Mouse (Mus musculus): ENCODE measurements around the gene 4930544D05Rik. TPM values are rescaled to one million over a fixed set of nuclear protein-coding genes. Genes with fewer than 3 reads are reported as not detected.

4930544D05Rik gene
- polyA plus RNA-seq, 1 experiment from 2014 or later, result not detected

GRCm38 (mm10) chr11:70623053-70623742, 7.5 kb downstream of the 4930544D05Rik start:
- no peaks in the 10 kb centered on the region for H3K27me3 ChIP-seq (replicated peaks; ENCODE audit: control insufficient read depth, insufficient read depth, low read length)
- no peak for ATAC-seq (ENCODE audit: low read depth)
- WGBS, result 82% methylated on average over 10 of the region's 10 CpGs

GRCm38 (mm10) chr11:70625473-70625872, 9.8 kb downstream of the 4930544D05Rik start:
- ATAC-seq (ENCODE audit: low read depth), result no peak
- H3K9me3 ChIP-seq (ENCODE audit: control insufficient read depth, low read length), result no peaks in the 10 kb centered on the region
- no peak overlapping the region for H3K27ac ChIP-seq (replicated peaks; ENCODE audit: low read depth, low read length)
- no peaks in the 10 kb centered on the region for H3K27me3 ChIP-seq (replicated peaks; ENCODE audit: control insufficient read depth, insufficient read depth, low read length)
- H3K9ac ChIP-seq (ENCODE audit: low read depth, low read length), result no peak overlapping the region
- H3K4me3 ChIP-seq (ENCODE audit: low read depth, low read length), result no peak overlapping the region
- H3K36me3 ChIP-seq (ENCODE audit: control insufficient read depth, insufficient read depth, low read length), result no peaks in the 10 kb centered on the region
- no peak for DNase-seq (ENCODE audit: low spot score)
- no peaks in the 10 kb centered on the region for H3K4me1 ChIP-seq (ENCODE audit: control insufficient read depth, insufficient read depth, low read length)
- H3K4me2 ChIP-seq (ENCODE audit: low read depth, low read length), result no peak overlapping the region
- 48% methylated on average over 4 of the region's 4 CpGs for WGBS

More at GRCm38 (mm10) chr11:70623053-70623742, 7.5 kb downstream of the 4930544D05Rik start:
- Histone ChIP-seq H3K9me3 (ENCODE audit: control insufficient read depth, low read length) (no peaks in the 10 kb centered on the region), H3K36me3 (ENCODE audit: control insufficient read depth, insufficient read depth, low read length) (no peaks in the 10 kb centered on the region), H3K4me2 (ENCODE audit: low read depth, low read length) (no peak overlapping the region), H3K4me1 (ENCODE audit: control insufficient read depth, insufficient read depth, low read length) (no peaks in the 10 kb centered on the region), H3K4me3 (ENCODE audit: low read depth, low read length) (no peak overlapping the region), H3K9ac (ENCODE audit: low read depth, low read length) (no peak overlapping the region), H3K27ac (replicated peaks; ENCODE audit: low read depth, low read length) (no peak overlapping the region)
- DNase-seq (ENCODE audit: low spot score), result no peak

GRCm38 (mm10) chr11:70626877-70627276, 11.2 kb downstream of the 4930544D05Rik start:
- ATAC-seq (ENCODE audit: low read depth) (no peak), DNase-seq (ENCODE audit: low spot score) (no peak)
- Histone ChIP-seq H3K9ac (ENCODE audit: low read depth, low read length) (no peak overlapping the region), H3K4me3 (ENCODE audit: low read depth, low read length) (no peak overlapping the region), H3K9me3 (ENCODE audit: control insufficient read depth, low read length) (no peaks in the 10 kb centered on the region), H3K36me3 (ENCODE audit: control insufficient read depth, insufficient read depth, low read length) (no peaks in the 10 kb centered on the region), H3K27ac (replicated peaks; ENCODE audit: low read depth, low read length) (no peak overlapping the region), H3K27me3 (replicated peaks; ENCODE audit: control insufficient read depth, insufficient read depth, low read length) (no peaks in the 10 kb centered on the region), H3K4me2 (ENCODE audit: low read depth, low read length) (no peak overlapping the region), H3K4me1 (ENCODE audit: control insufficient read depth, insufficient read depth, low read length) (no peaks in the 10 kb centered on the region)
- 51% methylated on average over 4 of the region's 4 CpGs for WGBS

- Histone ChIP-seq H3K9ac (ENCODE audit: low read depth, low read length) (no peak overlapping the region), H3K4me1 (ENCODE audit: control insufficient read depth, insufficient read depth, low read length) (no peaks in the 10 kb centered on the region), H3K27me3 (replicated peaks; ENCODE audit: control insufficient read depth, insufficient read depth, low read length) (no peaks in the 10 kb centered on the region), H3K4me3 (ENCODE audit: low read depth, low read length) (no peak overlapping the region), H3K9me3 (ENCODE audit: control insufficient read depth, low read length) (no peaks in the 10 kb centered on the region), H3K36me3 (ENCODE audit: control insufficient read depth, insufficient read depth, low read length) (no peaks in the 10 kb centered on the region), H3K27ac (replicated peaks; ENCODE audit: low read depth, low read length) (no peak overlapping the region), H3K4me2 (ENCODE audit: low read depth, low read length) (no peak overlapping the region)
- no peak for ATAC-seq (ENCODE audit: low read depth)
- DNase-seq (ENCODE audit: low spot score), result no peak
- WGBS, result 69% methylated on average over 2 of the region's 2 CpGs
Observed at GRCm38 (mm10) chr11:70628431-70628830, 12.8 kb downstream of the 4930544D05Rik start.

- Histone ChIP-seq H3K4me1 (ENCODE audit: control insufficient read depth, insufficient read depth, low read length) (no peaks in the 10 kb centered on the region), H3K27me3 (replicated peaks; ENCODE audit: control insufficient read depth, insufficient read depth, low read length) (no peaks in the 10 kb centered on the region), H3K4me2 (ENCODE audit: low read depth, low read length) (no peak overlapping the region), H3K4me3 (ENCODE audit: low read depth, low read length) (no peak overlapping the region), H3K36me3 (ENCODE audit: control insufficient read depth, insufficient read depth, low read length) (no peaks in the 10 kb centered on the region), H3K27ac (replicated peaks; ENCODE audit: low read depth, low read length) (no peak overlapping the region), H3K9ac (ENCODE audit: low read depth, low read length) (no peak overlapping the region), H3K9me3 (ENCODE audit: control insufficient read depth, low read length) (no peaks in the 10 kb centered on the region)
- DNase-seq (ENCODE audit: low spot score) (peak; percentile 36), ATAC-seq (ENCODE audit: low read depth) (no peak)
- WGBS, result 52% methylated on average over 5 of the region's 5 CpGs
Observed at GRCm38 (mm10) chr11:70629557-70629956, 13.9 kb downstream of the 4930544D05Rik start.

GRCm38 (mm10) chr11:70630129-70630528, 14.5 kb downstream of the 4930544D05Rik start:
- H3K4me2 ChIP-seq (ENCODE audit: low read depth, low read length), result no peak overlapping the region
- ATAC-seq (ENCODE audit: low read depth) (no peak), DNase-seq (ENCODE audit: low spot score) (no peak)
- no peak overlapping the region for H3K4me3 ChIP-seq (ENCODE audit: low read depth, low read length)
- no peak overlapping the region for H3K27ac ChIP-seq (replicated peaks; ENCODE audit: low read depth, low read length)
- H3K4me1 ChIP-seq (ENCODE audit: control insufficient read depth, insufficient read depth, low read length), result no peaks in the 10 kb centered on the region
- 66% methylated on average over 4 of the region's 7 CpGs for WGBS
- no peaks in the 10 kb centered on the region for H3K36me3 ChIP-seq (ENCODE audit: control insufficient read depth, insufficient read depth, low read length)
- H3K27me3 ChIP-seq (replicated peaks; ENCODE audit: control insufficient read depth, insufficient read depth, low read length), result no peaks in the 10 kb centered on the region
- H3K9ac ChIP-seq (ENCODE audit: low read depth, low read length), result no peak overlapping the region
- no peaks in the 10 kb centered on the region for H3K9me3 ChIP-seq (ENCODE audit: control insufficient read depth, low read length)

GRCm38 (mm10) chr11:70635601-70636000, 20.0 kb downstream of the 4930544D05Rik start:
- H3K4me2 ChIP-seq (ENCODE audit: low read depth, low read length), result no peak overlapping the region
- no peak overlapping the region for H3K27ac ChIP-seq (replicated peaks; ENCODE audit: low read depth, low read length)
- no peaks in the 10 kb centered on the region for H3K27me3 ChIP-seq (replicated peaks; ENCODE audit: control insufficient read depth, insufficient read depth, low read length)
- no peak overlapping the region for H3K9ac ChIP-seq (ENCODE audit: low read depth, low read length)
- no peaks in the 10 kb centered on the region for H3K36me3 ChIP-seq (ENCODE audit: control insufficient read depth, insufficient read depth, low read length)
- ATAC-seq (ENCODE audit: low read depth) (no peak), DNase-seq (ENCODE audit: low spot score) (no peak)
- no peak overlapping the region for H3K4me3 ChIP-seq (ENCODE audit: low read depth, low read length)
- no peaks in the 10 kb centered on the region for H3K9me3 ChIP-seq (ENCODE audit: control insufficient read depth, low read length)
- WGBS, result 81% methylated on average over 4 of the region's 4 CpGs
- no peaks in the 10 kb centered on the region for H3K4me1 ChIP-seq (ENCODE audit: control insufficient read depth, insufficient read depth, low read length)

GRCm38 (mm10) chr11:70637764-70638163, 22.1 kb downstream of the 4930544D05Rik start:
- Histone ChIP-seq H3K4me2 (ENCODE audit: low read depth, low read length) (no peak overlapping the region), H3K4me3 (ENCODE audit: low read depth, low read length) (no peak overlapping the region), H3K4me1 (ENCODE audit: control insufficient read depth, insufficient read depth, low read length) (no peaks in the 10 kb centered on the region), H3K9me3 (ENCODE audit: control insufficient read depth, low read length) (no peaks in the 10 kb centered on the region), H3K36me3 (ENCODE audit: control insufficient read depth, insufficient read depth, low read length) (0 out of 2 replicates have a peak, but pooled peaks cover 1% of the 10 kb centered on the region), H3K27ac (replicated peaks; ENCODE audit: low read depth, low read length) (no peak overlapping the region), H3K27me3 (replicated peaks; ENCODE audit: control insufficient read depth, insufficient read depth, low read length) (no peaks in the 10 kb centered on the region), H3K9ac (ENCODE audit: low read depth, low read length) (no peak overlapping the region)
- 95% methylated on average over 1 of the region's 1 CpGs for WGBS
- ATAC-seq (ENCODE audit: low read depth) (no peak), DNase-seq (ENCODE audit: low spot score) (no peak)

GRCm38 (mm10) chr11:70638293-70638692, 22.6 kb downstream of the 4930544D05Rik start:
- 74% methylated on average over 1 of the region's 1 CpGs for WGBS
- no peaks in the 10 kb centered on the region for H3K4me1 ChIP-seq (ENCODE audit: control insufficient read depth, insufficient read depth, low read length)

More at GRCm38 (mm10) chr11:70638293-70638692, 22.6 kb downstream of the 4930544D05Rik start:
- Histone ChIP-seq H3K27ac (replicated peaks; ENCODE audit: low read depth, low read length) (no peak overlapping the region), H3K4me3 (ENCODE audit: low read depth, low read length) (no peak overlapping the region), H3K4me2 (ENCODE audit: low read depth, low read length) (no peak overlapping the region), H3K36me3 (ENCODE audit: control insufficient read depth, insufficient read depth, low read length) (0 out of 2 replicates have a peak, but pooled peaks cover 5% of the 10 kb centered on the region), H3K27me3 (replicated peaks; ENCODE audit: control insufficient read depth, insufficient read depth, low read length) (no peaks in the 10 kb centered on the region), H3K9me3 (ENCODE audit: control insufficient read depth, low read length) (no peaks in the 10 kb centered on the region), H3K9ac (ENCODE audit: low read depth, low read length) (no peak overlapping the region)
- DNase-seq (ENCODE audit: low spot score) (no peak), ATAC-seq (ENCODE audit: low read depth) (no peak)
